14 mouse cellular contexts compared by ENCODE assay signal in genomic region chr6:138581734-138582505, GRCm38 (mm10). TPM values are rescaled to one million over a fixed set of nuclear protein-coding genes. Genes with fewer than 3 reads are reported as not detected.
DNase-seq lines count a peak whose midpoint lies in the region; ATAC-seq and TF ChIP-seq lines count a peak whose summit lies in the region.
"Had no signal": no experiment of that assay in that cellular context is flagged by ENCODE, and none has a peak within 500 bp of the region (broad histone marks: within the 10 kb centered on the region; RNA-seq: fewer than 3 reads in every experiment).

Lmo3 (minus strand) TSS chr6:138581968.

- no peaks in the 10 kb centered on the region for H3K4me1 ChIP-seq in midbrain, postnatal 0 days (ENCODE audit: insufficient read depth, low read length)
- H3K4me1 ChIP-seq: heart, embryonic 15.5 days; limb, embryonic 13.5 days had no signal

- no peak within 1 kb of the TSS for H3K4me3 ChIP-seq in midbrain, postnatal 0 days (ENCODE audit: low read depth, low read length)
- H3K4me3 ChIP-seq: heart, embryonic 15.5 days; limb, embryonic 13.5 days had no signal

- H3K36me3 ChIP-seq in midbrain, postnatal 0 days (ENCODE audit: insufficient read depth, low read length) = no peaks in the 10 kb centered on the region
- H3K36me3 ChIP-seq: heart, embryonic 15.5 days; limb, embryonic 13.5 days had no signal

- no peak for TF ChIP-seq CTCF in midbrain, postnatal 0 days (IDR thresholded peaks at IDR 0.05)

- H3K9ac ChIP-seq in midbrain, postnatal 0 days (replicated peaks; ENCODE audit: low read length, poor library complexity, severe bottlenecking) = no peak within 1 kb of the TSS
- H3K9ac ChIP-seq: heart, embryonic 15.5 days; limb, embryonic 13.5 days had no signal

- no peaks in the 10 kb centered on the region for H3K9me3 ChIP-seq in midbrain, postnatal 0 days (ENCODE audit: low read length)
- H3K9me3 ChIP-seq: heart, embryonic 15.5 days; limb, embryonic 13.5 days had no signal

- no peak for DNase-seq in cerebellum, adult 9-10 months
- no peak for DNase-seq in layer of hippocampus, adult 8-10 months (ENCODE audit: low spot score in 2 of 2)
- no peak for DNase-seq in layer of hippocampus, adult 9-10 months (ENCODE audit: low spot score)
- DNase-seq in layer of hippocampus, postnatal 14 days (ENCODE audit: low spot score in 2 of 2) = no peak
- peak; percentile 23 for DNase-seq in midbrain, postnatal 0 days (ENCODE audit: low spot score)
- no peak for DNase-seq in embryo, embryonic 11 days
- no peak for DNase-seq in spleen, adult 18-20 months
- DNase-seq: adrenal gland, postnatal 14 days; lung, postnatal 10 days had no signal

- WGBS in midbrain, postnatal 0 days = 42% methylated on average over 13 of the region's 13 CpGs

- ATAC-seq in cerebellum, adult (ENCODE audit: insufficient number of reproducible peaks, low FRiP score, low TSS enrichment) = 0 out of 2 replicates have a peak, but pooled peaks have one; percentile 20
- 0 out of 2 replicates have a peak, but pooled peaks have one; percentile 39 for ATAC-seq in midbrain, postnatal 0 days (ENCODE audit: low FRiP score)

- H3K4me2 ChIP-seq in midbrain, postnatal 0 days (ENCODE audit: low read depth, low read length, poor library complexity, severe bottlenecking) = 0 out of 2 replicates have a peak within 1 kb of the TSS, but pooled peaks have one; percentile 15
- H3K4me2 ChIP-seq: heart, embryonic 15.5 days; limb, embryonic 13.5 days had no signal

- H3K27ac ChIP-seq in midbrain, postnatal 0 days (ENCODE audit: low read depth, low read length) = peak within 1 kb of the TSS; percentile 12; the same call in 1 of the 2 replicates
- H3K27ac ChIP-seq: heart, embryonic 15.5 days; limb, embryonic 13.5 days had no signal

- no peaks in the 10 kb centered on the region for H3K27me3 ChIP-seq in midbrain, postnatal 0 days (ENCODE audit: insufficient read depth, low read length)
- H3K27me3 ChIP-seq: heart, embryonic 15.5 days; limb, embryonic 13.5 days had no signal

RNA-seq across cellular contexts. Expression of gene Lmo3, which starts in this region (rescaled TPM):
- 100 to 1,000 TPM; 166 to 182 (median 173) TPM for total RNA-seq in layer of hippocampus, adult 8-10 months (2022)
- total RNA-seq in layer of hippocampus, postnatal 14 days (2021) = 100 to 1,000 TPM; 133 to 137 TPM
- 145 and 197 TPM in 2 replicates for total RNA-seq in midbrain, postnatal 0 days (2014; rRNA removed)
- polyA plus RNA-seq in midbrain, postnatal 0 days (2015; fragmentation: Nextera tagmentation; extraction: Ambion mirVana) = 148 and 149 TPM in 2 replicates
- total RNA-seq: MEL; neutrophil, adult 5-6 weeks had no signal
